Mouse (Mus musculus): ENCODE measurements around the gene Capn5. TPM values are rescaled to one million over a fixed set of nuclear protein-coding genes. Genes with fewer than 3 reads are reported as not detected.

The Capn5 gene
- total RNA-seq, 2 experiments from 2014 or later, result 52.4 to 72.5 TPM

GRCm38 (mm10) chr7:98119961-98120232, 58.2 kb downstream of the Capn5 start:
- no peak for ATAC-seq (replicated peaks; ENCODE audit: low FRiP score, poor library complexity, severe bottlenecking)

GRCm38 (mm10) chr7:98119179-98119960, 58.7 kb downstream of the Capn5 start, which contains the start of gene Myo7a:
TSS of gene Myo7a (minus strand) at chr7:98119524.
- no peak for ATAC-seq (replicated peaks; ENCODE audit: low FRiP score, poor library complexity, severe bottlenecking)

DNA sequence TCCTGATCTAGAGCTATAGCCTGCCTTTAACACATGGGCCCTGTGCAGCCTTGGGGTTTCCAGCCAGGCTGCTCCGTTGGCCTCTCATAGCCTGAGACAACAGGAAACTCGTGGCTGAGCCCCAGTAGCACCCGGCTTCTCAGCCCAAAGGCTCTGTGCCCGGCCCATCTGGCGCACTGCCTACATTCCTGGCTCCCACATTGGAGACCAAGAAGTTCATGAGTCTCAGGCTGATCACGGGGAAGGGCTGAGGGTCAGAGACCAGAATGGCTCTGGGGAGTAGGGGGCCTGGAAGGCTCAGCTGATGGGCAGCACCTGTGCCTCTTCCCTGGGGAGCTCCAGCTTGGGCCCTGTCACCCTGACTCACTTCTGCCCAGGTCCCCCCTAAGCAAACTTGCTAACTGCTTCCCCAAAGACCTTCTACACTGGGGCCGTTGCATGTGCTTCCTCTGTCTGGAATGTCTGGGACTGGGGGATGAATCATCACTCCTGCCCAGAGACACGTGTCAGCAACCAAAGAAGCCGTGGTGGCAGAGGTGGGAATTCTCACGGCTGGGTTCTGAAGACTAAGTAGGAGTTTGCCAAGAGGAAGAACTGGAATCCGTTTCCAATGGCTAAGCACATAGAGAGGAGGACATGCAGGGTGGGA, 60.9 kb downstream of the Capn5 start:
- ATAC-seq (replicated peaks; ENCODE audit: low FRiP score, poor library complexity, severe bottlenecking), result no peak

DNA sequence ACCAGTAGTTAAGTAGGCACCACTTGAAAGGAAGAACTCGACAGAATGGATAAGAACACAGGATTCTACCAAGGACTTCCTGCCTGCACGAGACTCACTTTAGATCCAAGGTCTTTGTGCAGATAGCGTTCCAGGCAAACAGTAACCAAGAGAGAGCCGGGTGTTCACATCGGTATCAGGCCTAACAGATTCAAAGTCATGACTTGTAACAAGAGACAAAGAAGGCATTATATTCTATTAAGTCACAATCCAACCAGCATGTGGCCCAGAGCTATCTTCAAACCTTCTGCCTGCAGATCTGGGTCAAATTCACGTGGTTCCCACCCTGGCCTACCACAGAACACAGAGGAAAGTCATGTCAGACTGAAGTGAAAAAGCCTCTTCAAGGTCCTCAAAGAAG, 63.4 kb downstream of the Capn5 start:
- no peak for ATAC-seq (replicated peaks; ENCODE audit: low FRiP score, poor library complexity, severe bottlenecking)

DNA sequence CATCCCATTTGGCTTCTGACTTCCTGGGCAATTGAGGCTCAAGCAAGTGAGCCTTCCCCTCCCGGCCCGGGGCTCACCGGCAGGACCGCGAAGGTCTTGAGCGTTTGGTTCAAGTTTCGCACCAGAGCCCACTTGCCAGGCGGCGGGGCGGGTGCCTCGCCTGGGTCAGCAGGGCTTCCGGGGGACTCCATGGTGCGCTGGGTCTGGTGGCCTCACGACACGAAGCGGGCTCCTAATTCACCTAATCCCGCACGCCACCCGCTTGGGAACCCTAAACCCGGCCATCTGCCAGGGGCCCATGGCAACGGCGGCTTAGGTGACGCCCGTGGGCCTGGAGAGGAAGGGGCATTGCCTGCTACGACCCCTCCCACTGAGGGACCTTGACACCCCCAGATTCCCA, 66.8 kb downstream of the Capn5 start:
- no peak for ATAC-seq (replicated peaks; ENCODE audit: low FRiP score, poor library complexity, severe bottlenecking)

- ATAC-seq (replicated peaks; ENCODE audit: low FRiP score, poor library complexity, severe bottlenecking), result no peak
Observed at GRCm38 (mm10) chr7:98109771-98110170, 68.3 kb downstream of the Capn5 start.

DNA sequence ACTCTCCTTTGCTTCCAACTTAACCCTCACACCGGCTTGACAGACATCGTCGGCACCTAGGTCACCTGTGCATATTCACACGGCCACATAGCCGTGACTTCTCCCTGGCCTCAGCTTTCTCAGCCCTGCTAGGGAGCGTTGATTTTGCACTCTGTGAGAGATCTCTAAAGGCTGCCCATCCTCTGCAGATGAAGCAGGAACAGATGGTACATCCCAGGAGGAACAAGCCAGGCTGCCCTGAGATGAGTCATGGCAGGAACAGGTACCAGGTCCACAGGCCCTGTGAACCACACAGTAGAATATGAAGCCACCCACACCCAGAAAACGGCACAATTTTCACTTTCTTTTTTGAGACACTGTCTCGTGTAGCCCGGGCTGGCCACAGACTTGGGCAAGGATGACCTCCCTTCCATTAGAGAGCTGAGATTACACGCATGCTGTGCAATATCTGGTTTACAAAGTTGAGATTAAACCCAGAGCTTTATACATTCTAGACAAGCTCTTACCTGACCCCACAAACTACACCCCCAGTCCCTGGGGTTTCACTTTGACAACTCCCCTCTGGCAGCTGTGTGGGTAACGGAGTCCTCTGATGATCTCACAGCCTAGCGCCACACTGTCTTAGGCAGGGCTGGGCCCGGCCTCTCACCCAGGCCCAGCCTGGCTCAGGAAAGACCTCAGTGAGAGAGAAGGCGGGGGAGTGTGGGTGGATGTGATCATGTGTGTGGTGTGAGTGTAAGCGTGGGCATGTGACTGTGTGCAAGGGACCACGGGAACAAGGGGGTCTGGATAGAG, 69.2 kb downstream of the Capn5 start:
- no peak for ATAC-seq (replicated peaks; ENCODE audit: low FRiP score, poor library complexity, severe bottlenecking)

- ATAC-seq (replicated peaks; ENCODE audit: low FRiP score, poor library complexity, severe bottlenecking), result no peak
Observed at GRCm38 (mm10) chr7:98106272-98106671, 71.8 kb downstream of the Capn5 start.

- no peak for ATAC-seq (replicated peaks; ENCODE audit: low FRiP score, poor library complexity, severe bottlenecking)
Observed at GRCm38 (mm10) chr7:98104481-98105435, 73.3 kb downstream of the Capn5 start.

- no peak for ATAC-seq (replicated peaks; ENCODE audit: low FRiP score, poor library complexity, severe bottlenecking)
Observed at GRCm38 (mm10) chr7:98103942-98104292, 74.2 kb downstream of the Capn5 start.

- ATAC-seq (replicated peaks; ENCODE audit: low FRiP score, poor library complexity, severe bottlenecking), result peak; percentile 63
Observed at GRCm38 (mm10) chr7:98103002-98103941, 74.8 kb downstream of the Capn5 start.

- ATAC-seq (replicated peaks; ENCODE audit: low FRiP score, poor library complexity, severe bottlenecking), result no peak
Observed at GRCm38 (mm10) chr7:98102488-98102887, 75.6 kb downstream of the Capn5 start.

- no peak for ATAC-seq (replicated peaks; ENCODE audit: low FRiP score, poor library complexity, severe bottlenecking)
Observed at GRCm38 (mm10) chr7:98097557-98097956, 80.5 kb downstream of the Capn5 start.

- ATAC-seq (replicated peaks; ENCODE audit: low FRiP score, poor library complexity, severe bottlenecking), result no peak
Observed at GRCm38 (mm10) chr7:98095852-98096251, 82.2 kb downstream of the Capn5 start.

GRCm38 (mm10) chr7:98086346-98086745, 91.7 kb downstream of the Capn5 start:
- ATAC-seq (replicated peaks; ENCODE audit: low FRiP score, poor library complexity, severe bottlenecking), result no peak

DNA sequence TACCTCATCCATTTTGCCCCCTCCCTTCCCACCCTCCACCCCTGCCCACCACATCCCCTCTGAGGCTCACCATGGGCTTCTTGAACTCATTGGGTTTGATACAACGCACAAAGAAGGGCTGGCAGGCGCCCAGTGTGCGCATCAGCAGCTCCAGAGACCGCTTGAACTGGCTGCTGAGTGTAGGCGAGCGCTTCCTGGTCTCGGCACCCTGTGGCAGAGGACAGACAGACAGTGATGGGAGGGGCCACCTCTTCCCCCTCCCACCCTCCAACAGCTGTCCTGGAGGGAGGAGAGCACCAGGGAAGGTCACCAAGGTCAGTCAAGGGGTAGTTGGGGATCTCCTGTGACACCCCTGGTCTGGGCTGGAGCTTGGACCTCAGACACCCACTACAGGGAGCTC, 92.8 kb downstream of the Capn5 start:
- ATAC-seq (replicated peaks; ENCODE audit: low FRiP score, poor library complexity, severe bottlenecking), result no peak

- no peak for ATAC-seq (replicated peaks; ENCODE audit: low FRiP score, poor library complexity, severe bottlenecking)
Observed at GRCm38 (mm10) chr7:98084541-98085293, 93.4 kb downstream of the Capn5 start.

DNA sequence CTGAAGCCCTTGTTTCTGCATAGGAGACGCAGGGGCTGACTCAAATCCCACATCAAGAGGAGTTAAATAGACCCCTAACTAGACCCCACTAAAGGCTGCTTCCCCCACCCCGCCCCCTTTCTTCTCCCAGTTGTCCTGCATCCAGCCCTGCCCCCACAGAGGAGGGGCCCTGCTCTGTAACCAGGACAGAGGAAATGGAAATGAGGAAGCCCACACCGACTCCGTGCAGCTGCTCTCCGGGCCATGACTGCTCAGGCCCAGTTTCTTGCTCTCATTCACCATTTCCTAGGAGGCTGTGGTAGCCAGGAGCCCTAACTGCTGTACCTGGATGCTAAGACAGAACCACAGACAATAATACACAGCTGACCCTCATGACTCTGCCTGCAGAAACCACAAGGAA, 95.7 kb downstream of the Capn5 start:
- no peak for ATAC-seq (replicated peaks; ENCODE audit: low FRiP score, poor library complexity, severe bottlenecking)
